Mouse (Mus musculus) small intestine, adult 2 months (tissue): ENCODE measurements around the gene Nrn1. TPM values are rescaled to one million over a fixed set of nuclear protein-coding genes. Genes with fewer than 3 reads are reported as not detected.

Experiments
- H3K27ac ChIP-seq: fragments of 200-500 bp; 2 replicates; pipeline ENCODE4 v1.5.1; 2012; ENCODE audit warnings: low read depth, low read length, control low read depth, inconsistent platforms; ENCODE audit not compliant: insufficient read depth
- H3K27me3 ChIP-seq: fragments of 200-500 bp; 2 replicates; pipeline ENCODE4 v1.6.1; 2012; ENCODE audit warnings: mild to moderate bottlenecking, moderate library complexity, low read length, inconsistent platforms; ENCODE audit not compliant: control insufficient read depth, insufficient read depth
- H3K36me3 ChIP-seq: fragments of 200-500 bp; 2 replicates; pipeline ENCODE4 v1.6.1; 2012; ENCODE audit warnings: mild to moderate bottlenecking, low read length, control low read depth, inconsistent platforms; ENCODE audit not compliant: control insufficient read depth, insufficient read depth
- H3K4me1 ChIP-seq: fragments of 200-500 bp; 2 replicates; pipeline ENCODE4 v1.6.1; 2012; ENCODE audit warnings: low read length, inconsistent platforms, mixed read lengths; ENCODE audit not compliant: control insufficient read depth, insufficient read depth, insufficient read length
- H3K4me3 ChIP-seq: fragments of 200-500 bp; 2 replicates; pipeline ENCODE4 v1.5.1; 2012; ENCODE audit warnings: low read depth, mild to moderate bottlenecking, control low read depth, inconsistent platforms, low read length, moderate library complexity
- CTCF ChIP-seq: fragments of 200-500 bp; IDR thresholded peaks from 2 replicates; pipeline ENCODE4 v1.5.1; 2012; ENCODE audit warnings: low read depth, mild to moderate bottlenecking, control low read depth, inconsistent platforms, low read length, moderate library complexity, mixed read lengths; ENCODE audit not compliant: insufficient replicate concordance, insufficient read length; ENCODE audit errors: extremely low read depth
- POLR2A ChIP-seq: fragments of 200-500 bp; IDR thresholded peaks from 2 replicates; pipeline ENCODE4 v1.6.1; 2012; ENCODE audit warnings: low read depth, mild to moderate bottlenecking, control low read depth, inconsistent platforms, low read length, moderate library complexity
- WGBS: fragments of 180-500 bp; shearing (Covaris S2); methylation state at CpG from one replicate; pipeline ENCODE4 v1.1.7; 2018; 5-methylcytosine and 5-hydroxymethylcytosine counted together
- polyA plus RNA-seq: library from polyadenylated mRNA; depleted of rRNA; stranded (reverse); fragments of >200 nt; gene quantifications from 2 replicates; pipeline ENCODE4 v1.2.3, GENCODE M21; 2012

The Nrn1 gene
- polyA plus RNA-seq, 1 experiment = 1.4 TPM

GRCm38 (mm10) chr13:36733989-36734690, 791 bp downstream of the Nrn1 start:
- Histone ChIP-seq H3K27ac (no peak overlapping the region), H3K27me3 (peaks cover 32% of the 10 kb centered on the region), H3K36me3 (no peaks in the 10 kb centered on the region), H3K4me1 (no peaks in the 10 kb centered on the region; the same call in 1 of the 2 replicates), H3K4me3 (peak overlapping the region; percentile 55)
- no peak for TF ChIP-seq CTCF
- no peak for TF ChIP-seq POLR2A
- WGBS = 2% methylated on average over 26 of the region's 26 CpGs

GRCm38 (mm10) chr13:36733566-36733965, 1.4 kb downstream of the Nrn1 start:
- WGBS = 5% methylated on average over 10 of the region's 10 CpGs
- H3K4me1 ChIP-seq = no peaks in the 10 kb centered on the region; the same call in 1 of the 2 replicates
- TF ChIP-seq CTCF (no peak), POLR2A (no peak)
- peak overlapping the region; percentile 48 for H3K4me3 ChIP-seq
- no peak overlapping the region for H3K27ac ChIP-seq
- peaks cover 32% of the 10 kb centered on the region for H3K27me3 ChIP-seq
- H3K36me3 ChIP-seq = no peaks in the 10 kb centered on the region

- H3K4me3 ChIP-seq = no peak overlapping the region
- peaks cover 37% of the 10 kb centered on the region for H3K27me3 ChIP-seq
- no peaks in the 10 kb centered on the region for H3K36me3 ChIP-seq
- TF ChIP-seq CTCF = no peak
- no peaks in the 10 kb centered on the region; the same call in 1 of the 2 replicates for H3K4me1 ChIP-seq
- no peak overlapping the region for H3K27ac ChIP-seq
- WGBS = 28% methylated on average over 6 of the region's 6 CpGs
Observed at GRCm38 (mm10) chr13:36732891-36733490, 1.9 kb downstream of the Nrn1 start.

GRCm38 (mm10) chr13:36731931-36732461, 2.9 kb downstream of the Nrn1 start:
- Histone ChIP-seq H3K27ac (no peak overlapping the region), H3K4me1 (no peaks in the 10 kb centered on the region; the same call in 1 of the 2 replicates), H3K4me3 (peak overlapping the region; percentile 60), H3K27me3 (peaks cover 37% of the 10 kb centered on the region), H3K36me3 (no peaks in the 10 kb centered on the region)
- TF ChIP-seq POLR2A (no peak), CTCF (no peak)
- WGBS = under 1% methylated on average over 23 of the region's 23 CpGs

GRCm38 (mm10) chr13:36731016-36731930, 3.7 kb downstream of the Nrn1 start:
- TF ChIP-seq POLR2A (peak; percentile 21; the same call in 1 of the 2 replicates), CTCF (no peak)
- 22% methylated on average over 34 of the region's 34 CpGs for WGBS
- Histone ChIP-seq H3K27me3 (peaks cover 41% of the 10 kb centered on the region), H3K4me1 (no peaks in the 10 kb centered on the region; the same call in 1 of the 2 replicates), H3K36me3 (no peaks in the 10 kb centered on the region), H3K4me3 (peak overlapping the region; percentile 60), H3K27ac (no peak overlapping the region)

GRCm38 (mm10) chr13:36730341-36730761, 4.6 kb downstream of the Nrn1 start:
- Histone ChIP-seq H3K4me3 (no peak overlapping the region), H3K4me1 (no peaks in the 10 kb centered on the region; the same call in 1 of the 2 replicates), H3K36me3 (no peaks in the 10 kb centered on the region), H3K27me3 (peaks cover 34% of the 10 kb centered on the region), H3K27ac (no peak overlapping the region)
- WGBS = 66% methylated on average over 14 of the region's 14 CpGs
- TF ChIP-seq POLR2A (no peak), CTCF (no peak)
